Mouse (Mus musculus) C2C12 (cell line): ENCODE measurements at regions not wholly inside any gene's neighbourhood (a gene's known extent, or its start where the extent isn't known, plus 50 kb on each side); places are given as distances from the start of the nearest gene placed in this dataset.

Experiments
- CEBPB ChIP-seq: IDR thresholded peaks from one replicate; pipeline ENCODE4 v1.6.1; 2011; ENCODE audit warnings: low read depth, mild to moderate bottlenecking, control low read depth, moderate library complexity
- CTCF ChIP-seq: IDR thresholded peaks from one replicate; pipeline ENCODE4 v1.5.1; 2011; ENCODE audit not compliant: control insufficient read depth, insufficient read depth, insufficient read length
- MAX ChIP-seq: IDR thresholded peaks from one replicate; pipeline ENCODE4 v1.6.1; 2011; ENCODE audit warnings: mild to moderate bottlenecking, control low read depth
- MYOD1 ChIP-seq: IDR thresholded peaks from one replicate; pipeline ENCODE4 v1.6.1; 2011; ENCODE audit warnings: low read depth; ENCODE audit not compliant: control insufficient read depth, insufficient read length
- USF1 ChIP-seq: IDR thresholded peaks from one replicate; pipeline ENCODE4 v1.6.1; 2011; ENCODE audit warnings: low read depth, mild to moderate bottlenecking, control low read depth, moderate library complexity

- no peak for TF ChIP-seq CTCF
- no peak for TF ChIP-seq MAX
- TF ChIP-seq MYOD1, result no peak
- TF ChIP-seq CEBPB, result no peak
- TF ChIP-seq USF1, result no peak
Measured at GRCm38 (mm10) chr11:71447841-71448745, 217.6 kb upstream of the Nlrp1b start.
